Mouse (Mus musculus) heart, embryonic 10.5 days (tissue): ENCODE measurements around the gene Cnpy4. TPM values are rescaled to one million over a fixed set of nuclear protein-coding genes. Genes with fewer than 3 reads are reported as not detected.
A peak's percentile ranks its signal among the peaks of the same experiment; 100 is the strongest.

ENCODE experiments used
- DNase-seq: peaks from one replicate; pipeline ENCODE4 v3.0.0-alpha.2; 2017; ENCODE audit warnings: low spot score
- H3K27ac ChIP-seq: fragments of 300-500 bp; sonication (generic); 2 replicates; pipeline ENCODE4 v1.5.1; 2016; ENCODE audit warnings: mild to moderate bottlenecking
- H3K27me3 ChIP-seq: fragments of 300-500 bp; sonication (generic); 2 replicates; pipeline ENCODE4 v1.6.1; 2016; ENCODE audit warnings: mild to moderate bottlenecking; ENCODE audit not compliant: poor library complexity, insufficient read depth, severe bottlenecking
- H3K36me3 ChIP-seq: fragments of 300-500 bp; sonication (generic); 2 replicates; pipeline ENCODE4 v1.6.1; 2016; ENCODE audit warnings: mild to moderate bottlenecking, moderate library complexity
- H3K4me1 ChIP-seq: fragments of 300-500 bp; sonication (generic); 2 replicates; pipeline ENCODE4 v1.6.1; 2016; ENCODE audit warnings: mild to moderate bottlenecking
- H3K4me3 ChIP-seq: fragments of 300-500 bp; sonication (generic); 2 replicates; pipeline ENCODE4 v1.5.1; 2016; ENCODE audit warnings: mild to moderate bottlenecking, moderate library complexity
- H3K9me3 ChIP-seq: fragments of 300-500 bp; sonication (generic); 2 replicates; pipeline ENCODE4 v1.6.1; 2016; ENCODE audit warnings: mild to moderate bottlenecking, moderate library complexity
- WGBS: fragments of 180-500 bp; shearing (Covaris S2); methylation state at CpG from one replicate; pipeline ENCODE4 v1.1.7; 2016; 5-methylcytosine and 5-hydroxymethylcytosine counted together
- microRNA counts: library from miRNA; unstranded; fragments of <30 nt; microRNA quantifications from one replicate; lab custom pipeline; 2017
- microRNA-seq: library from miRNA; unstranded; fragments of <30 nt; microRNA quantifications from one replicate; pipeline ENCODE4, GENCODE M21; 2017
- polyA plus RNA-seq: library from polyadenylated mRNA; unstranded; fragments of >200 nt; fragmentation: Nextera tagmentation; extraction: Ambion mirVana; gene quantifications from 2 replicates; pipeline ENCODE4 v1.2.1, GENCODE M21; 2016

Cnpy4 gene
- polyA plus RNA-seq, 1 experiment from 2014 or later, result 46.9 TPM

DNA sequence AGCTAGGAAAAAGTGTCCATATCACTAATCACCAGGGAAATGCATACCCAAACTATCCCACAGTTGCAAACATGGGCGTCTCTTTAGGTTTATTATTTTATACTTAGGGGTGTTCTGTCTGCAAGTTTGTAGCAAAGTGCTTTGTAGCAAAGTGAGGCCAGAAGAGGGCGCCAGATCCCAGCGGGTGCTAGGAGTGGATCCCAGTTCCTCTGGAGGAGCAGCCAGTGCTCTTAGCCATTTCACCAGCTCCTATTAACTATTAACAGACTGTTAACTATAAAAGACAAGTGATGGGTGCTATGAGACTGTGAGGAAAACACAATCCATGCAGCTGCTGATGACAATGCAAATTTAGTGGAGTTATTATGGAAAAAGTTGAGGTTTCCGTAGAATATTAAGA, 34.8 kb downstream of the Cnpy4 start:
- no peaks in the 10 kb centered on the region for H3K4me1 ChIP-seq
- WGBS, result 23% methylated on average over 4 of the region's 4 CpGs
- H3K4me3 ChIP-seq, result no peak overlapping the region
- H3K27ac ChIP-seq, result no peak overlapping the region
- DNase-seq, result peak; percentile 80
- H3K27me3 ChIP-seq, result no peaks in the 10 kb centered on the region
- H3K9me3 ChIP-seq, result no peaks in the 10 kb centered on the region
- no peaks in the 10 kb centered on the region for H3K36me3 ChIP-seq

GRCm38 (mm10) chr5:138223287-138223686, 36.0 kb downstream of the Cnpy4 start:
- no peaks in the 10 kb centered on the region for H3K36me3 ChIP-seq
- H3K4me3 ChIP-seq, result no peak overlapping the region
- no peaks in the 10 kb centered on the region for H3K4me1 ChIP-seq
- WGBS, result 56% methylated on average over 3 of the region's 3 CpGs
- H3K9me3 ChIP-seq, result no peaks in the 10 kb centered on the region
- H3K27ac ChIP-seq, result no peak overlapping the region
- no peak for DNase-seq
- H3K27me3 ChIP-seq, result no peaks in the 10 kb centered on the region

- Histone ChIP-seq H3K27me3 (no peaks in the 10 kb centered on the region), H3K4me1 (no peaks in the 10 kb centered on the region), H3K4me3 (no peak within 1 kb of the TSS), H3K36me3 (no peaks in the 10 kb centered on the region), H3K9me3 (no peaks in the 10 kb centered on the region), H3K27ac (no peak within 1 kb of the TSS)
- WGBS, result 51% methylated on average over 2 of the region's 2 CpGs
- DNase-seq, result no peak
These were observed 38.4 kb downstream of the Cnpy4 start, which contains the start of gene Nxpe5 for GRCm38 (mm10) chr5:138225700-138226099. TSS of gene Nxpe5 (plus strand) at chr5:138225898.

GRCm38 (mm10) chr5:138226491-138226890, 39.2 kb downstream of the Cnpy4 start:
- Histone ChIP-seq H3K9me3 (no peaks in the 10 kb centered on the region), H3K27me3 (no peaks in the 10 kb centered on the region), H3K4me3 (no peak overlapping the region), H3K4me1 (no peaks in the 10 kb centered on the region), H3K27ac (no peak overlapping the region), H3K36me3 (no peaks in the 10 kb centered on the region)
- DNase-seq, result no peak
- 74% methylated on average over 4 of the region's 4 CpGs for WGBS

DNA sequence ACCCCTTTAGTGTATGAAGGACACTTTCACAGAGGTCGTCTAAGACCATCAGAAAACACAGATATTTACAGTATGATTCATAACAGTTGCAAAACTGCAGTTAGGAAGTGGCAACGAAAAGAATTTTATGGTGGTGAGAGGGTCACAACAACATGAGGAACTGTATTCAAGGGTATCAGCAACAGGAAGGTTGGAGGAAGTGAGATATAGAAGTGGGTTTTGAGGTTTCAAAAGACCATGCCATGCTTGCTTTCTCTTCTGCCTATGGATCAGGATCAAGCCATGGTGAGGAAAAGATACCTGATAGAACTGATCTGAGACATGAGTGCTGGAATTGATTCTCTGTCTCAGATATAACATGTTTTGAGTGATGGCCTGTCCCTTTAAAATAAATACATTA, 40.1 kb downstream of the Cnpy4 start:
- Histone ChIP-seq H3K27ac (no peak overlapping the region), H3K4me3 (no peak overlapping the region), H3K4me1 (no peaks in the 10 kb centered on the region), H3K36me3 (no peaks in the 10 kb centered on the region), H3K9me3 (no peaks in the 10 kb centered on the region), H3K27me3 (no peaks in the 10 kb centered on the region)
- WGBS, result 49% methylated on average over 2 of the region's 2 CpGs
- no peak for DNase-seq

GRCm38 (mm10) chr5:138228026-138228425, 40.7 kb downstream of the Cnpy4 start:
- no peak overlapping the region for H3K27ac ChIP-seq
- no peak for DNase-seq
- no peaks in the 10 kb centered on the region for H3K36me3 ChIP-seq
- H3K27me3 ChIP-seq, result no peaks in the 10 kb centered on the region
- H3K9me3 ChIP-seq, result no peaks in the 10 kb centered on the region
- H3K4me1 ChIP-seq, result no peaks in the 10 kb centered on the region
- H3K4me3 ChIP-seq, result no peak overlapping the region
- WGBS, result 50% methylated on average over 3 of the region's 3 CpGs

DNA sequence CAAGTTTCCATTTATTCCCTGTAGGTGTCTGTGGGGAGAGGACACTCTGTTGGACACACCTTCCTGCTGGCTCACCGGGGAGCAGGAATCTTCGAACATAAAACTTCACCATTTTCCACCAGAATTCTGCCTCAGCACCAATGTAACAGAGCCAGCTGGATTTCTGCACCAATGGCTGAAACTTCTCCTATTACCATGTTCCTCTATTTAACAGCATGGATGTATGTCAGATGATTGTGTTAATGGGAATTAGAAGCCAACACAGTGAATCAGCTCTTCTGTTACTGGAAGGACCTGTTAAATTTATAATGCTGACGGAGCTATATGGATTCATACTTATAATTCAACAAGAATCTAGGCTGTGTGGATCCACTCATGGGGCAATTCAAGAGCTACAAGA, 42.2 kb downstream of the Cnpy4 start:
- no peaks in the 10 kb centered on the region for H3K27me3 ChIP-seq
- WGBS, result 83% methylated on average over 3 of the region's 3 CpGs
- no peak overlapping the region for H3K27ac ChIP-seq
- H3K4me3 ChIP-seq, result no peak overlapping the region
- H3K36me3 ChIP-seq, result no peaks in the 10 kb centered on the region
- DNase-seq, result no peak
- H3K9me3 ChIP-seq, result no peaks in the 10 kb centered on the region
- no peaks in the 10 kb centered on the region for H3K4me1 ChIP-seq

- WGBS, result 81% methylated on average over 2 of the region's 2 CpGs
- Histone ChIP-seq H3K36me3 (no peaks in the 10 kb centered on the region), H3K27me3 (no peaks in the 10 kb centered on the region), H3K4me1 (no peaks in the 10 kb centered on the region), H3K27ac (no peak overlapping the region), H3K4me3 (no peak overlapping the region), H3K9me3 (no peaks in the 10 kb centered on the region)
- DNase-seq, result no peak
These were observed 46.5 kb downstream of the Cnpy4 start for GRCm38 (mm10) chr5:138233778-138234177.

DNA sequence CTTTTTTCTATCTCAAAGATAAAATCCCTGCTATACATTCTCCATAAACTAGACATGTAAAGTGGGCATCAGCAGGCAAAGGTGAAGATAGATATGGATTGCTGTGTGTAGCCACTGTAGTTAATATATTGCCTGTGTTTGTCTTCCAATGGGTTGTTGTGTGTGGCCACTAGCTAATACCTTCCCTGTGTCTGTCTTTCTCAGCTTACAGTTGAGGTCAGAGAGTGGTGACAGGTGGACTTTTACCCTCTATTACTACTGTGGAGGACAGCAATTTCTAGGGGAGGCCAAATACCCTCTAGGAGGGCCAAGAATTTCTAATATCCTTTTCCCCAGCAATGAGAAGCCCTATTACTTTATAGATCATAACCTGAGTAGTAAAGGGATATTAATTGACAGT, 46.9 kb downstream of the Cnpy4 start:
- no peak overlapping the region for H3K4me3 ChIP-seq
- no peak for DNase-seq
- no peaks in the 10 kb centered on the region for H3K27me3 ChIP-seq
- H3K4me1 ChIP-seq, result no peaks in the 10 kb centered on the region
- no peak overlapping the region for H3K27ac ChIP-seq
- H3K9me3 ChIP-seq, result no peaks in the 10 kb centered on the region
- no peaks in the 10 kb centered on the region for H3K36me3 ChIP-seq

- Histone ChIP-seq H3K36me3 (no peaks in the 10 kb centered on the region), H3K9me3 (no peaks in the 10 kb centered on the region), H3K4me3 (no peak overlapping the region), H3K27ac (no peak overlapping the region), H3K27me3 (no peaks in the 10 kb centered on the region), H3K4me1 (no peaks in the 10 kb centered on the region)
- DNase-seq, result no peak
- 29% methylated on average over 2 of the region's 2 CpGs for WGBS
These were observed 54.2 kb downstream of the Cnpy4 start for GRCm38 (mm10) chr5:138241511-138241910.

MicroRNA genes within 50 kb of the gene (microRNA counts, 519-probe panel; counts per million panel counts)
- microRNA mmu-miR-106b (lab: Ali Mortazavi, UCI) (6,542 counts per million, percentile 68 among the panel's probes with 10 or more counts), microRNA mmu-miR-25 (lab: Ali Mortazavi, UCI) (9,174 counts per million, percentile 94 among the panel's probes with 10 or more counts), microRNA mmu-miR-93 (lab: Ali Mortazavi, UCI) (6,801 counts per million, percentile 72 among the panel's probes with 10 or more counts)

Small RNA genes within 50 kb of the gene (microRNA-seq; reads per million reads assigned to microRNA genes)
- 5,562 reads per million, percentile 91 among the genes with 10 or more reads in this experiment for gene Mir106b
- gene Mir25, result 473 reads per million, percentile 71 among the genes with 10 or more reads in this experiment
- gene Mir93, result 7,883 reads per million, percentile 93 among the genes with 10 or more reads in this experiment

Other genes starting within 250 kb of the Cnpy4 start
- not detected in 2 replicates for gene Gjc3, start 224.4 kb upstream of the Cnpy4 start, polyA plus RNA-seq
- gene Azgp1, start 206.0 kb upstream of the Cnpy4 start, polyA plus RNA-seq, result not detected in 2 replicates
- not detected in 2 replicates for gene Smok3a, start 166.2 kb upstream of the Cnpy4 start, polyA plus RNA-seq
- gene Smok3b, start 166.1 kb upstream of the Cnpy4 start, polyA plus RNA-seq, result not detected in 2 replicates
- gene Smok3c, start 134.3 kb upstream of the Cnpy4 start, polyA plus RNA-seq, result not detected in 2 replicates
- 15.6 and 15.8 TPM in 2 replicates for gene Zkscan1, start 102.4 kb upstream of the Cnpy4 start, polyA plus RNA-seq
- gene Zscan21, start 70.6 kb upstream of the Cnpy4 start, polyA plus RNA-seq, result 50.0 and 65.1 TPM in 2 replicates
- 10.3 and 18.8 TPM in 2 replicates for gene Zfp113, start 31.7 kb upstream of the Cnpy4 start, polyA plus RNA-seq
- gene Cops6, start 26.4 kb upstream of the Cnpy4 start, polyA plus RNA-seq, result 366 and 394 TPM in 2 replicates
- 13.4 and 15.0 TPM in 2 replicates for gene Ap4m1, start 15.5 kb upstream of the Cnpy4 start, polyA plus RNA-seq
- gene Mcm7, start 15.1 kb upstream of the Cnpy4 start, polyA plus RNA-seq, result 189 and 225 TPM in 2 replicates
- 89.3 and 113 TPM in 2 replicates for gene Taf6, start within 50 bp of the Cnpy4 start, polyA plus RNA-seq
- 5.6 and 6.6 TPM in 2 replicates for gene Mblac1, start 6.8 kb downstream of the Cnpy4 start, polyA plus RNA-seq
- not detected in 2 replicates for gene Nxpe5, start 38.4 kb downstream of the Cnpy4 start, polyA plus RNA-seq
- 69.9 and 77.7 TPM in 2 replicates for gene Lamtor4, start 68.0 kb downstream of the Cnpy4 start, polyA plus RNA-seq
- 4.8 and 8.7 TPM in 2 replicates for gene BC037034, start 76.5 kb downstream of the Cnpy4 start, polyA plus RNA-seq
- gene Gal3st4, start 85.4 kb downstream of the Cnpy4 start, polyA plus RNA-seq, result 1.4 and 1.6 TPM in 2 replicates
- gene Gm43720, start 92.5 kb downstream of the Cnpy4 start, polyA plus RNA-seq, result 0.07 and 0.16 TPM in 2 replicates
- 11.1 and 18.0 TPM in 2 replicates for gene Gpc2, start 92.5 kb downstream of the Cnpy4 start, polyA plus RNA-seq
- 4.1 and 4.2 TPM in 2 replicates for gene Stag3, start 92.8 kb downstream of the Cnpy4 start, polyA plus RNA-seq
- gene Pvrig, start 154.5 kb downstream of the Cnpy4 start, polyA plus RNA-seq, result not detected in 2 replicates